Mouse (Mus musculus) neutrophil, adult 5-6 weeks (primary cell): ENCODE data around the gene Wt1. TPM values are rescaled to one million over a fixed set of nuclear protein-coding genes. Genes with fewer than 3 reads are reported as not detected.

Source experiments
- total RNA-seq: library from RNA; stranded (forward); fragments of 200-1000 nt; gene quantifications from 2 replicates; pipeline ENCODE4 v1.2.3, GENCODE M21; 2017

Wt1 gene
- total RNA-seq, 1 experiment from 2014 or later, result not detected

Other genes starting within 250 kb of the Wt1 start
- gene Eif3m, start 109.4 kb upstream of the Wt1 start, total RNA-seq, result 93.9 and 103 TPM in 2 replicates
- gene Gm11060, start 34.5 kb upstream of the Wt1 start, total RNA-seq, result not detected in 2 replicates
- gene Them7, start 97.8 kb downstream of the Wt1 start, total RNA-seq, result not detected in 2 replicates